Mouse (Mus musculus): ENCODE measurements around the gene Ccdc13.

DNA sequence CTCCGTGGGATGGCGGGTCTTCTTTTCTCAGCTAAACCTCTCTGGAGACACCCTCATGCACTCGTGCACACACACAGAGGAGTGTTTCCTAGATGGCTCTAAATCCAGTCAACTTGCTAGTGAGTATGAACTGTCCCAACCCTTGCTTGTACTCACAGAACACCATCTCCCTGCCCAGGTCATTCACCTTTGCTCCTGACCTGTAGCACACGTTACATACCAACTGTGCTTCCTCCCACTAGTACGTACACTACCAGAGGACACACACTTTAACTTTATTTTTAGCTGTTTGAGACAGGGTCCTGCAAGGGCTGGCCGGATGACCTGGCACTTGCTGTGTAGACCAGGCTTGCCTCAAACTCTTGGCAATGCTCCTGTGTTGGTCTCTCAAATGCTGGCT, 1.3 kb downstream of the Ccdc13 start:
- TF ChIP-seq EP300 (IDR thresholded peaks at IDR 0.05; ENCODE audit: low read depth in 1 of 2, low read length in 2 of 2) = no peak
- no peak for TF ChIP-seq MYC (IDR thresholded peaks at IDR 0.05; ENCODE audit: low read depth, low read length)
